Mouse (Mus musculus): ENCODE data around the gene Neb. TPM values are rescaled to one million over a fixed set of nuclear protein-coding genes. Genes with fewer than 3 reads are reported as not detected.

Gene Neb
- total and polyA plus RNA-seq, 3 experiments = 0.12 to 0.70 TPM; not detected in 1

Other genes starting within 250 kb of the Neb start
- 12.7 and 14.7 TPM in 2 replicates for gene Arl5a, start 46.4 kb upstream of the Neb start, total RNA-seq (2012; rRNA removed)
- gene Arl5a, start 46.4 kb upstream of the Neb start, polyA plus RNA-seq (2012; ENCODE audit: insufficient read depth in 1 of 2, insufficient read length in 2 of 2, low read depth in 1 of 2, low replicate concordance in 2 of 2, missing spikeins in 1 of 2) = 10 to 100 TPM; 14.4 to 36.8 TPM

Measured in MEL (cell line).